Mouse (Mus musculus) frontal cortex, postnatal 14 days (tissue): ENCODE data around the gene Letm1.

Experiments used
- DNase-seq, 2 experiments: peaks; one replicate each; pipeline ENCODE4 v3.0.0; 2022; ENCODE audit warnings: low spot score in 2 of 2

Gene Letm1

GRCm38 (mm10) chr5:33738341-33738740 is 44.3 kb downstream of the Letm1 start:
- no peak for DNase-seq

GRCm38 (mm10) chr5:33737903-33738321 is 44.7 kb downstream of the Letm1 start:
- DNase-seq, result peak in 1 of 2 experiments; percentile 64

- no peak for DNase-seq
Observed at GRCm38 (mm10) chr5:33736230-33736629, 46.4 kb downstream of the Letm1 start.

GRCm38 (mm10) chr5:33735412-33736092 is 47.1 kb downstream of the Letm1 start:
- no peak for DNase-seq

- DNase-seq, result no peak
Observed at GRCm38 (mm10) chr5:33733837-33734236, 48.8 kb downstream of the Letm1 start.

- DNase-seq, result no peak
Observed at GRCm38 (mm10) chr5:33731051-33731450, 51.6 kb downstream of the Letm1 start.

- DNase-seq, result no peak
Observed at GRCm38 (mm10) chr5:33730516-33730915, 52.1 kb downstream of the Letm1 start.

GRCm38 (mm10) chr5:33728841-33729240 is 53.8 kb downstream of the Letm1 start:
- DNase-seq, result no peak

GRCm38 (mm10) chr5:33726891-33727290 is 55.7 kb downstream of the Letm1 start:
- no peak for DNase-seq

- peak in 1 of 2 experiments; percentile 54 for DNase-seq
Observed at GRCm38 (mm10) chr5:33726081-33726647, 56.5 kb downstream of the Letm1 start.

GRCm38 (mm10) chr5:33723641-33724465 is 58.8 kb downstream of the Letm1 start:
- DNase-seq, result no peak

GRCm38 (mm10) chr5:33723019-33723640 is 59.5 kb downstream of the Letm1 start:
- no peak for DNase-seq

- DNase-seq, result no peak
Observed at GRCm38 (mm10) chr5:33722266-33723018, 60.2 kb downstream of the Letm1 start.

- no peak for DNase-seq
Observed at GRCm38 (mm10) chr5:33721541-33722265, 60.9 kb downstream of the Letm1 start, which contains the start of gene Fgfr3. TSS of gene Fgfr3 (plus strand) at chr5:33721674.

GRCm38 (mm10) chr5:33720852-33721490 is 61.6 kb downstream of the Letm1 start:
- no peak for DNase-seq

GRCm38 (mm10) chr5:33718460-33718859 is 64.2 kb downstream of the Letm1 start:
- DNase-seq, result no peak

- no peak for DNase-seq
Observed at GRCm38 (mm10) chr5:33716467-33716866, 66.2 kb downstream of the Letm1 start.

GRCm38 (mm10) chr5:33715182-33715581 is 67.4 kb downstream of the Letm1 start:
- no peak for DNase-seq

GRCm38 (mm10) chr5:33712550-33712949 is 70.1 kb downstream of the Letm1 start:
- DNase-seq, result no peak

GRCm38 (mm10) chr5:33709037-33709436 is 73.6 kb downstream of the Letm1 start:
- DNase-seq, result no peak
